Mouse (Mus musculus): ENCODE measurements around the gene Scgb1b17. TPM values are rescaled to one million over a fixed set of nuclear protein-coding genes. Genes with fewer than 3 reads are reported as not detected.
"Not testable (repeated sequence)": the region's sequence is repeated elsewhere in the genome, so short reads cannot be mapped to it uniquely, and the experiment has no call there.

Gene Scgb1b17
- not detected in 2 replicates for polyA plus RNA-seq (2015; fragmentation: Nextera tagmentation; extraction: Ambion mirVana)

- not testable (repeated sequence) for H3K27ac ChIP-seq (ENCODE audit: low read length); H3K9ac ChIP-seq (ENCODE audit: low read length); H3K4me1 ChIP-seq (ENCODE audit: control insufficient read depth, insufficient read depth, low read length); ATAC-seq (ENCODE audit: insufficient read depth, low FRiP score); H3K36me3 ChIP-seq (ENCODE audit: control insufficient read depth, insufficient read depth, low read length); H3K9me3 ChIP-seq (replicated peaks; ENCODE audit: control insufficient read depth, low read length); H3K4me3 ChIP-seq (replicated peaks; ENCODE audit: low read length); H3K4me2 ChIP-seq (ENCODE audit: low read depth, low read length); H3K27me3 ChIP-seq (ENCODE audit: control insufficient read depth, insufficient read depth, low read length)
These were observed at the start of gene Scgb1b17 for GRCm38 (mm10) chr7:33063149-33063548. Gene Scgb1b17 (plus strand): TSS chr7:33063449.

GRCm38 (mm10) chr7:33056461-33056860, 6.8 kb upstream of the Scgb1b17 start, which contains the start of gene Scgb2b17:
Gene Scgb2b17 (minus strand): TSS chr7:33056561.
- H3K36me3 ChIP-seq (ENCODE audit: control insufficient read depth, insufficient read depth, low read length); H3K9ac ChIP-seq (ENCODE audit: low read length); ATAC-seq (ENCODE audit: insufficient read depth, low FRiP score); H3K4me3 ChIP-seq (replicated peaks; ENCODE audit: low read length); H3K4me2 ChIP-seq (ENCODE audit: low read depth, low read length); H3K27ac ChIP-seq (ENCODE audit: low read length); H3K9me3 ChIP-seq (replicated peaks; ENCODE audit: control insufficient read depth, low read length); H3K4me1 ChIP-seq (ENCODE audit: control insufficient read depth, insufficient read depth, low read length); H3K27me3 ChIP-seq (ENCODE audit: control insufficient read depth, insufficient read depth, low read length): not testable (repeated sequence)

Other genes with a start within 250 kb of the Scgb1b17 start
- gene Scgb2b15, start 233.8 kb upstream of the Scgb1b17 start, polyA plus RNA-seq (2015; fragmentation: Nextera tagmentation; extraction: Ambion mirVana), result not detected in 2 replicates
- gene Scgb1b15, start 226.9 kb upstream of the Scgb1b17 start, polyA plus RNA-seq (2015; fragmentation: Nextera tagmentation; extraction: Ambion mirVana), result not detected in 2 replicates
- not detected in 2 replicates for gene Scgb2b17, start 6.9 kb upstream of the Scgb1b17 start, polyA plus RNA-seq (2015; fragmentation: Nextera tagmentation; extraction: Ambion mirVana)
- not detected in 2 replicates for gene Scgb2b18, start 110.4 kb downstream of the Scgb1b17 start, polyA plus RNA-seq (2015; fragmentation: Nextera tagmentation; extraction: Ambion mirVana)
- not detected in 2 replicates for gene Scgb1b18, start 122.1 kb downstream of the Scgb1b17 start, polyA plus RNA-seq (2015; fragmentation: Nextera tagmentation; extraction: Ambion mirVana)
- gene Scgb2b19, start 216.9 kb downstream of the Scgb1b17 start, polyA plus RNA-seq (2015; fragmentation: Nextera tagmentation; extraction: Ambion mirVana), result not detected in 2 replicates
- gene Scgb1b19, start 223.8 kb downstream of the Scgb1b17 start, polyA plus RNA-seq (2015; fragmentation: Nextera tagmentation; extraction: Ambion mirVana), result not detected in 2 replicates